Mouse (Mus musculus): Measurements from ENCODE around the gene Tbc1d30.

GRCm38 (mm10) chr10:121342260-121342659 lies 8.8 kb downstream of the Tbc1d30 start:
- TF ChIP-seq CTCF (IDR thresholded peaks at IDR 0.05; ENCODE audit: borderline replicate concordance, insufficient read depth, low read length) = no peak
- TF ChIP-seq POLR2A (IDR thresholded peaks at IDR 0.05; ENCODE audit: low read depth, low read length) = no peak

Measured in embryonic fibroblast, embryonic 13.5 days (primary cell).